Mouse (Mus musculus): ENCODE data around the gene Tomm70a.
"Not testable (repeated sequence)": the region's sequence is repeated elsewhere in the genome, so short reads cannot be mapped to it uniquely, and the experiment has no call there.

Gene Tomm70a

DNA sequence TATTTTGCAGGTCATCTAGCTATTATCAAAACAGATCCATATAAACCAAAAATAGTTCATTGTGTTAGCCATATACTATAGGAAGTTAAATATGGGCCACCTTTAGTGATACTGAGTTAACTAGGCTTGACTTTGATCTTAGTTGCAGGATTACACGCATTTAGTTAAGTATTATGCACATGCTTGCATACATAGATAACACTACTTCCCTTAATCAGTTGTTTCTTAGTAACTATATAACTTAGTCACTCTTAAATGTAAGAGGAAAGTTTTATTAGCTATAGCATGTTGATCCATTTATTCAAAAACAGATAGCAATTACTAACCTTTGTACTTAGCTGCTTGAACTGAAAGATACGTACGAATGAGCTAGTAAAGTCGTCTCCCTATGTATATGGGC, 29.9 kb downstream of the Tomm70a start:
- DNase-seq = no peak

DNA sequence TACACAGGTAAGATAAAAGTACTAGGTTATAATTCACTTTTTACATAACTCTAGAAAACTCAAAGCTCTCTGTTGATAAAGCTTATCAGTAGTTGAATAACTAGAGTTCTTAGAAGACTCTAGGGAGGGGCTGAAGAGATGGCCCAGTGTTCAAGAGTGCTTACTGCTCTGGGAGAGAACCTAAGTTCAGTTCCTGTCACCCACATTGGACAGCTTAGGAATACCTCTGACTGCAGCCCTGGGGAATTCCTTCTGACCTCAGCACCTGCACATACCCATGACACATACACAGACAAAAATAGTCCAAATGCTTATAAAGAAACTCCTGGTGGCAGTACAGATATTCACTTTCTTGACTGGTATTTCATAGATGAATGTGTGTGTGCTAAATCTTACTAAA, 34.4 kb downstream of the Tomm70a start:
- DNase-seq = no peak

DNA sequence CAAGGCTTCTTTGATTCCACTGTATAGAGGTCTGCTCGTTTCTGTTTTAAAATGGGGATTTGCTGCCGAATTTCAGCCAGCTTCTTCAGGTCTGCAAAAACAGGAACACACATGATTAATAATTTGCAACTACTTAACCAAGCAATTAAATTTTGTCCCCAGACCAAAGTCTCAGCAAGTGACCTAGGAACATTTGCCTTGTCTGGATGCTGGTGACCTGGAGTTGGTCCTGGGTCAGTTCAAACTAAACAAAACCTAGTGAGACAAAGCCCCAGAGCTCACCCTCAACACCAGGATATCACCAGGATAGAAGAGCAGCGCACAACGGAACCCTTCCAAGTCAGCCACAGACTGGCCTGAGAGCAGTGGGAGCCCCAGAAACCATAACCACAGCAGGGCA, 35.6 kb downstream of the Tomm70a start:
- no peak for DNase-seq

DNA sequence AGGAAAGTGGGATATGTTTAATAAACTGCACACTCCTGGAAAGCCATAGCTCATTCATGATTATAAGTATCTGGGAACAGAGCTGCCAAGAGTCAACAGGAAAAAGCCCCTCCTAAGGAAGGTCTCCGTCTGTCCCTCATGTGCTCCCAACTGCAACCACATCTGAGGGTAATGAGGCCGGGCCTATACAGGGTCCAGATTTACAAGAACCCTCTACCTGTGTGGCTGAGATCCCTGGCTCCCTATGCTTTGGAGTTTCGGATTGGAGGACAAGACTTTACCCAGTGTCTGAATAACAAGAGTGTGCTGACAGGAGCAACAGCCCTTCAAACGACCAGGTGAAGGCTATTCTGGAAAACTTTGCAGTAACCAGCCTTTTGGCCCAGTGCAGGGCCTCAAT, 36.2 kb downstream of the Tomm70a start:
- DNase-seq = no peak

DNA sequence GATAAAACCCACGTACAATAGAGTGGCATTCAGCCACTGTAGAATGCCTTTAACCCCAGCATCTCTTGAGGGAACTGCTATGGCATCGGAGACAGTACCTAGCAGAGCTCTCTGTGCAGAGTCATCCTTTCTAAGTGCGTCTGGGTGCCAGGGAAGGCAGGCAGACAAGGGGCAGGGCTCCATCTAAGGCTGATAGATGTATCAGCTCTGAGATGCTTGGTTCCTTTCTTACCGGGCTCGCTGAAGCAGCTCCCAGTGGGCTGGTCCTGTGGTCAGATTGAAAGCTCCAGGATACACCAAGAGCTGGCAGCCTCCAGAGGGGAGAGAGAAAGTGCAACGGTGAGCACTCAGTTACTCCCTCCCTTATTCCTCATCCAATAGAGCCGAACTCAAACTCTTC, 38.3 kb downstream of the Tomm70a start:
- no peak for DNase-seq

DNA sequence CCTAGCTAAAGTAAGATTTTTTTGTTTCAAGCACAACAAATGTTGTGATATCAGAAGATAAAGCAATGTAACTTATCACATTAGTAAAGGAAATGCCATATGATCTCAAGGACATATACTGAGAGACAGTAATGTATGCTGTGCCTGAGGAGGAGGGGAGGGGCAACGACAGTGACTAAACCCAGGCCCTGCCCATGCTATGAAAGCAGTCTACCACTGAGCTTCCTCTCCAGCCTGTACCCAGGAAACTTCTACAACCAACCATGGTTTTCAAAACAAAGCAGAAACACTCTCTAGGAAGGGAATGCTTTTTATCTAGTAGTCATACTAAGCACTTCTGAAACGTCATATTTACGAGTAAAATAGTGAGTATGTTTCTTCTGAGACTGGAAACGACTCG, 41.3 kb downstream of the Tomm70a start:
- no peak for DNase-seq

DNA sequence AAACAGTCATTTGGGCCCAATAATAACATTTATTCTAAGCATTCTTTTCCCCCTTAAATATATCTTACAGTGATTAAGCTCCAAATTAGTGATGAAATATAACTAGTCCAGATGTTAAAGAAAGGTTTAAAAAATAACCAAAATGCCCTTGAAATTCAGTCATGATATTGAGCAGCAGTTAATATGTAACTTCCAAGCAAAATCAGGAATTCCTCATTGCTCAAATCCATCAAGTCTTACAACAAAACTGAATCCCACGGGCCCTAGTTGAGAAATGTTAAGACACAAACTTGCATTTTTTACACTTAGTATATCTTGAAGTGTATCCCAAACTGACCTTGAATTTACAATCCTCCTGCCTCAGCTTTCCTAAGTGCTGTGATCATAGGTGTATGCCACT, 42.2 kb downstream of the Tomm70a start:
- no peak for DNase-seq

DNA sequence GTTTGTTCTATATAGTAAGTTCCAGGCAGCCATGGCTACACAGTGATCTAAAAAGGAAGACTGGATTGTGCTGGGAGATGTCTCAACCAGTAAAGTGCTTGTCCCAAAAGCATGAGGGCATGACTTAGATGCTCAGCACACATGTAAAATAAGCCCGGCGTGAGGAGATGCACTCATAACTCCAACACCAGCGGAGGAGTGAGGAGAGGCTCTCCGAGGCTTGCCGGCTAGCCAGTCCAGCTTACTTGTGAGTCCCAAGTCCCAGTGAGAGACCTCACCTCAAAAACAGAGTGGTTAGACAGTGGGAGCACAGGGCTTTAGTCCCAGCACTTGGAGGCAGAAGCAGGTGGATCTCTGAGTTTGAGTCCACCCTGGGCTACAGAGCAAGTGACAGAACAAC, 43.7 kb downstream of the Tomm70a start:
- DNase-seq = no peak

DNA sequence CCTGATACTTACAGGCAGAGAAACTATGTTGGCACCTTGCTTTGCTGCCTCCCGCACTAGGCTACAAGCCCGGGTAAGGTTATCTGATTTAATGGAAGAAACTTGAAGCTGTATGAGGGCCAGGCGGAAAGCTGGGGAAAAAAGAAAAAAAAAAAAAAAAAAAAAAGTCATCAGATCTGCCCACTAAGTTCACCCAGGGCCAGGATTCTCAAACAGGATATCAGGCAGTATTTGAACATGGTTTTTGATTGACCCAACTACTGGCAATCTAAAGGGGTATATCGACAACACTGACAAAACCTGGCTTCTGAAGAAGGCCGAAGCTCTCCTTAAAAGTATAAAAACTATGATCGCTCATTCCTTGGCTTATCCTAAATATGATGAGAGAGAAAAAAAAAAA, 44.6 kb downstream of the Tomm70a start:
- no peak for DNase-seq

DNA sequence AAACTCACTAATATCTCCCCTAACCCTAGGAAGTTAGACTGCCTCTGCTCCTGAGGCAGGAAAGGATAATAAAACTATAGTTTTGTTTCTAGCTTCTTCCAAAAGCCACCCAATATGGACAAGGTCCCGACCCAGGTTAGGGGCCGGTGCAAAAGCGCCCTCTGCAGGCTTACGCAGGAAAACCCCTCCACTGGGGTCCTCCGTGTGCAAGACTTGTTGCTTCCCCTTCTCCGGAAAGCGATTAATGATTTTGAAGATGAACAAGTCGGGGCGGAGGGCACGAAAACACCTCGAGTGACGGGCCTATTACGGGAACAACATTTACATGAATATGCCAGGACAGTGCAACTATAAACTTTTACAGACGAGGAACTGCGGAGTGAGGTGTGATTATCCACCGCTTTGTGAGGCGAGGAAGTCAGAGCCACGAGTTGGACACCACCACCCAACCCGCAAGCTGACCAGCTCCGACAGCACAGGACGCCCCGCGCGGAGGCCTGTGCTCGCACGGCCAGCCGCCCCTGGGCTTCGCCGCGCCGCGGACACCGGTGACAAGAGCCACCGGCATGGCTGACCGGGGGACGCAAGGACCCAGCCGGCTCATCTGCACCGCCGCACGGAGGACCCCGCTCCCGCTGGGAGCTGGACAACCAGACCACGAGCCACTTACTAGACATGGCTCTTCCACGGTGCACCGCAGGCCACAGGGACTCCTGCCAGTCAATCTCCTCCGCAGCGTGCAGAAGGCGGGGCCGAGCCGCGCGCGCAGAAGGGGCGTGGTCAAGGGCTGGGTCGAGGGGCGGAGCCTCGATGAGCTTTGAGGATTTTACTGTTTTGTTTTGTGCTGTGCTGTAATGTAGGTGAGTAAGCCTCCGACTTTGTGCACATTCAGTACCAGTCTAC, 45.4 kb downstream of the Tomm70a start, which contains the start of gene Nit2:
TSS of gene Nit2 (minus strand) at position 731 of the 903 bp plus-strand sequence.
- peak; percentile 94 for DNase-seq

DNA sequence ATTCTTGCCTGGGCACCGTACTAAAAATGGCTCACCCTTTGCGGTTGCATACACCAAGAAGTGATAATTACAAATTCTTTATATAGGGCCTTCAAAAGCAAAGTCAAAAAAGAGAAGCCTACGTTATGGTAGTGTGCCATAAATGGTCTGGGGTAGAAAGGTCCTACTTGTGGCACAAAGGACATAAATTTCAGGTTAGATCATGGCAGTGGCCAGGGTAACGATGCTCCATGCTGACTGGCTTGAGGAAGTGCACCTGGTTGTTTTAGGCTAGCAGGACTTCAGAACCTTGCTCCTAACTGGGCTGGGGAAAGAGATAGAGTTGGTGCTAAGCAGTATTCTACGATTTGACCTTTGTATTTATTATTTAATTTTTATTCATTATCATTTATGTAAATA, 46.0 kb downstream of the Tomm70a start:
- no peak for DNase-seq

DNA sequence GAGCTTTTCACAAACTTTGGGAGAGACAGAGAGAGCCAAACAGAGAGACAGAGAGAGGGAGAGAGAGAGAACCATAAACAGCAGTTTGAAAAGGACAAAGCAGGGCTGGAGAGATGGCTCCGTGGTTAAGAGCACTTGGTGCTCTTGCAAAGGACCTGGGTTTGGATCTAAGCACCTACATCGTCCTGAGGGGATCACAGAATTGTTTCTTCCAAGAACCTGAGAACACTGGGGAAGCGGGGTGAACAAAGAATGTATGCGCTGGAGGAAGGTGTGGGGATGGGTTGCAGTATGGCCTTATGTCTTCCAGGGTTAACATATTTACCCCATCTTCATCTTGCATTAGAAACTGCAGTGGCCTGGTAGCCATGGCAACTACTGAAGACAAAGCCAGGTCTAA, 46.7 kb downstream of the Tomm70a start:
- no peak for DNase-seq

DNA sequence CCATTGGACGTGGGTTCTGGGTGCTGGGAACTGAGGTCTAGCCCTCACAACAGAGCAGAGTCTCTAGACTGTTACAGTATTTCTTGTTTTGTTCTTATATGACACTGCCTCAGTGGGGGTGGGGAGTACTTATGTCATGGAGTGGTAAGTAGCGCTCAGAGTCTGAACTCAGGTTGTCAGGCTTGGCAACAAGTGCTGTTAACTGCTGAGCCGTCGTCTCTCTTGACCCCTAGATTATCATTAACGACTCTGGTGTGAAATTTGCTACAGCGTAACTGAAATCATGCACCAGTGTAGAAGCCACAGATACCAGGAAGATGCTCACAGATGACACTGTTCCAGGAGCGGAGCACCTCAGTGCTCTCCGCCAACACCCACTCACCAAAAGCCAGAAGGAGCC, 49.7 kb downstream of the Tomm70a start:
- no peak for DNase-seq

DNA sequence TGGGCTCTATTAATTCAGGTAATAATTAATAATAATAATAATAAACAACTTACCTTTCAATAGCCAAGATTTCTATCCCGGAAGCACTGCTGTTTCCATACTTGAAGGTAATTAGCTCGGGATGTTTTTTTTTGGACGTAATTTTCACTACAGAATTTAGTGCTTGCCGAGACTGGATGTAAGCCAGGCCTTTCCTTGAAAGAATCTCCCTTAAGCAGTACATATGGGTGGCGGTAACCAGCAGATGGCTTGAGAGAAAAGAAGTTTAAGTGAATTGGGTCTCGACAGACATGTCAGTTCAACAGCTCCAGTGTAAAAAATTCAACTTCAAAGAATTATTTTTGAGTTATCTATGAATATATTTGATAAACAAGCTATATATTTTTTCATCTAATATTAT, 50.1 kb downstream of the Tomm70a start:
- no peak for DNase-seq

DNA sequence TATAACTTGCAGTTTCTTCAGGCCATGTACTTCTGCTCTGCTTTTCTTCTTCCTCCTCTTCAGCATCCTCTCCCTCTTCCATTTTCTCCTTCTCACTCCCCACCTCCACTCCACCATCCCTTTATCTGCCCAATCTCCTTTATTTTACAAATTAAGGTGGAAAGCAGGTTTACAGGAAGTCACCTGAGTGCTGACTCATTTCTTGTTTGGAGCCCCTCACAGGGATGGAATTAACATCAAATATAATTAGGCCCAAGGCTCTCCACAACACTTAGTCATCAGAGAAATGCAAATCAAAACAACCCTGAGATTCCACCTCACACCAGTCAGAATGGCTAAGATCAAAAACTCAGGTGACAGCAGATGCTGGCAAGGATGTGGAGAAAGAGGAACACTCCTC, 53.0 kb downstream of the Tomm70a start:
- DNase-seq = not testable (repeated sequence)

DNA sequence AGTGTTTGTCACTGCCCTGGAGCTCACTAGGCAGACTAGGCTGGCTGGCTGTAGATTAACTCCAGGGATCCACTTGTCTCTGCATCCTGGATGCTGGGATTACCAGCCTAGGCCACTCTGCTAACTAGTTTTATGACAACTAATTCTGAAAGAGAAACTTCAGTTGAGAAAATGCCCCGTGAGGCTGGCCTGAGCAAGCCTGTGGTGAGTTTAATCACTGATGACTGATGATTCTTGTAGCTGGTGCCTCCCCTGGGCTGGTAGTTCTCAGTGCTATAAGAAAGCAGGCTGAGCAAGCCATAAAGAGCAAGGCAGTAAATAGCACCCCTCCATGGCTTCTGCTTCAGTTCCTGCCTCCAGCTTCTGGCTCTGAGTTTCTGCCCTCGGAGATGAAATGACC, 54.2 kb downstream of the Tomm70a start:
- no peak for DNase-seq

DNA sequence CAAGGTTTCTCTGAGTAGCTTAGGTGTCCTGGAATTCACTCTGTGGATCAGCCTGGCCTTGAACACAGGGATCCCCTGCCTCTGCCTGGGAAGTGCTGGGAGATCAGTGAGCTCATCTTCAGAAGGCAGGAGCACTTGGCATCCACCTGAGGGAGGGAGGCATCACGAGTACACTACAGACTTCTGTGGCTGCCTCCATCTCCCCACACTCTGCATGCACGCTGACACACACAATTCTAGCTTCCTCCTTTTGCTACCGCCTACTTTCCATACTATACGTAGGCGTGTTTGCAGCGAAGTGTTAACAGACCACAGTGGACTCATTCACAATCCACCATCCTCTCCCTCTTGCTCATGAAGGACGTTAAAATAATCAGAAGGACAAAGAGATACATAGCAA, 54.8 kb downstream of the Tomm70a start:
- peak; percentile 83 for DNase-seq

DNA sequence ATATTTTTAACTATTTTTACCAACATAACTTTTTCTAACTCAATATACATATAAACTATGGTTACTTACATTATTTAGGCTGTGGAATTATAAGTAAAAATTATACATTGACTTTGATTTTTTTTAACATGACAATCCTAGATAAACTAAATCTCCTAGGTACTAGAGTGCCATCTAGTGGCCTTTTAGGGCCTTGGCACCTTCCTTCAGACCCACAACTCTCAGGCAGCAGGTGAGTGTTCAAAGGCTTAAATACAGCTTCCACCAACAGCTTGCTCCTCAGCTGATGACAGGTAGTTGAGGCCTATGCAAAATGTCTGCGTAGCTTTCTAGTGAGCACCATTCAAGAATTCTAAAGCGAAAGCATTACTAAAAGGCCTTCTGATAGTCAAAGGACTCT, 55.8 kb downstream of the Tomm70a start:
- peak; percentile 35 for DNase-seq

DNA sequence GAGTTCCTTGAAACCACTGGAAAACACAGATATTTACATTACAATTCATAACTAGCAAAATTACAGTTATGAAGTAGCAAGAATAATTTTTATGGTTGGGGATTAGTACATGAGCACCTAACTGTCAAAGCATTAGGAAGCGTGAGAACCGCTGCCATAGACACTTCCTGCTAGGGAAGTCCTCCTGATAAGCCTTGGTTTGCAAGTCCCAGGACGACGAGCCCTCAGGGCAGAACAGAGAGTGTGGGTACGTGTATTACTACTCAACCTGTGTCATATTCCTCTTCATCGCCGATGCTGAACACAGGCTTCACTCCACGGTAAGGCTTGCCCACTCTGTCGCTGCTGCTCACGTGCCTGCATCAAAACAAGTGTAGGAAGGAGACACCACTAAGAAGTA, 56.2 kb downstream of the Tomm70a start:
- no peak for DNase-seq

DNA sequence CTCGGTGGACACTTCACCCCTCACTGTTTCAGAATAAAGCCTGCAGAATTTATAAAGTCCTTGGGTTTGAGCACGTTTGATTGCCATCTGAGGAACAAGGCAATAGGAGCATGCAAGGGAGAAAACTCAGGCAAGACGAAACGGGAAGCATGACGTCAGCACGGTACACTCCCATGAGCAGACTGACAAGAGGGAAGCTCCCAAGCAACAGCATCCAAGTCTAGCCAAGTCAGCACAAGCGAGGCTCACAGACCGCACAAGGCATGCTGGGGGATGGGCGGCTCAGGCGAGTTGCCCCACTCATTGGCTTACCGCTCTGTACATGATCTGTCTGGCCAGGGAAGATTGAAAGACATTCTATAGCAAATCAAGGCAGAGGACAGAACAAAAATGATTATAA, 59.7 kb downstream of the Tomm70a start:
- DNase-seq = peak; percentile 39

DNA sequence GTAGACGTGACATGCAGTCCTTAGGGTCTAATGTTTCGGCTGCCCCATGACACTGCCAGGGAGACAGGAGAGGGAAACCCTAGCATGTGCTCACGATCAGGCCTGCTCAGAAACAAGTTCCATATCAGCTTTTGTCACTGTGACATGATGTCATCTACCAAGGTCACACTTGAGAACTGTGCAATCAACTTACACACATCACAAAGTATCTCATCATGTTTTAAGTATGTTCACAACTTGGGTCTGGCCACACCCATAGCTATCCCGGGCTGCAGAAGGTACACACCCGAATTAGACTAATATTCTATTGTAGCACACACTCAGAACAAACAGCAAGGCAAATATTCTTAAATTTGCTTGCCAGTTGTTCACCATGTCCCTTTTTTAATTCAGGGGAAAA, 60.5 kb downstream of the Tomm70a start:
- DNase-seq = no peak

DNA sequence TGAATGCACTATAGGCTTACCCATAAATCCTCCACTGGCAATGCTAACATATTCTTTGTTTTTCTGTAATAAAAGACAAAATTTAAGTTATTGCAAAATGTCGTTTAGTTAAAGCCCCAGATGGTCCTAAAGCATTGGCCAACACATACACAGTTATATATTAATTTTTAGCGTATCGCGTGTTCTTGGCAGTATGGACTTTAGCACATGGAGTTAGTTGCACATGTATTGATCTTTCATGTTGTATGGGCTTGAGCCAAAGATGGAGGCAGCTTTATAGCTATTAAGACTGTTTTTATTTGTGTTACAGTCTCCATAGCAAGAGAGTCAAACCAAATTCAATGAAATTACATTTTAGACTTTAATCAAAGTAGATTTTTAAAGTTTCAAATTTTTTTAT, 65.1 kb downstream of the Tomm70a start:
- no peak for DNase-seq

DNA sequence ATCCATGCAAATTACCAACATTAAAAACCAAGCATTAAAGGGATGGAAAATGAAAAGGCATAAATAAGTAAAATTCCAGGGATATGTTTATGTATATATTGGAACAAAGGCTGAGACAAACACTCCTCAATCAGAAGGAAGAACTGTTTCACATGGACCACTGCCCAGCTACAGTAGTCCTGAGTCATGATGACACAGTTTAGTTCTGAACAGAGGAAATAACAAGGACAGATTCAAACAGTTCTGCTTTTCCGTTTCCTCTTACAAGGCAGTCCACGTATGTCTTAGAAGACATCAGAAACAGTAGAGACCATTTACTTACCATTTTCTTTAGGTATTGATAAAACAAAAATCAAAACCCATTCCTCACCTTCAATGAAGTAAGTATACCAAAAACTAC, 68.0 kb downstream of the Tomm70a start:
- DNase-seq = no peak

DNA sequence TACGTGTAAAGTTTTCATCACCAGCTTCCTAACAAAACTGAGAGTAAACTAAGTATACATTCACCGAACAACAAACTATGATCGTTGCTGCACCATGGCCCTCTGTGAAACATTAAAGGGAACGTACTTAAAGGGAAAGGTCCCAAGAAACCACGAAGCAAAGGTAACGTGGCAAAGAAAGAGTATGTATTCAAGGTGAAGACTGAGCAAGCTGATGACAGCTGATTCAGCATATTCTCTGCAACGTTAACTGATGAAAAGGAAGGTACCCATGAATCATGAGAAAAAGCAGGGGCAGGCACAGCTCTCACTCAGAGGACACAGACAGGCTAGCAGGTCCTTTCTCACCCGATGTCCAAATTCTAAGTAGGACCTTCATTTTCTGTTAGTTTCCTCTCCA, 68.9 kb downstream of the Tomm70a start:
- no peak for DNase-seq

DNA sequence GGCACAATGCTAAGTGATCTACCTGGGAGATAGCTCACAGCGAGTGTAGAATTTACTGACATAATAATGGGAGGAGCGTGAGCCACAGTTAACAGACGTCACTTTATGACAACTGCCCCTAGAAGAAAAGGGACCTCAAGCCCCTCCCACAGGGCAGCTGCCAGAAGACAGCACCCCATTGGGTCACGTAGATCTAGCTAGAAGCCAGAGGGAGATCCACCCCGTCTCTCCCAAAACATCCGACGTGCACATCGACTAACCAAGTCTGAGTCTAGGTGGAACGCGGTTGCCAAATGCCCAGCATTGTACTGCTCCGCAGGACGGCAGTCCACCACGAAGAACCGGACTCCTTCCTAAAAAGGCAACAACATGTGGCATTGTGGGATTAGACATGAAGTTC, 69.7 kb downstream of the Tomm70a start:
- DNase-seq = no peak
